Mouse (Mus musculus): Measurements from ENCODE around the gene Eef2k.
"Not testable (repeated sequence)": the region's sequence is repeated elsewhere in the genome, so short reads cannot be mapped to it uniquely, and the experiment has no call there.

Eef2k gene

GRCm38 (mm10) chr7:120883523-120884290 is 41.1 kb downstream of the Eef2k start:
- DNase-seq = no peak

GRCm38 (mm10) chr7:120884746-120885145 is 42.1 kb downstream of the Eef2k start:
- DNase-seq = no peak

- DNase-seq = peak; percentile 32
Observed at GRCm38 (mm10) chr7:120893123-120893522, 50.5 kb downstream of the Eef2k start.

- no peak for DNase-seq
Observed at GRCm38 (mm10) chr7:120897054-120897453, 54.4 kb downstream of the Eef2k start.

GRCm38 (mm10) chr7:120897711-120898335 is 55.2 kb downstream of the Eef2k start:
- DNase-seq = no peak

GRCm38 (mm10) chr7:120900191-120900590 is 57.6 kb downstream of the Eef2k start:
- no peak for DNase-seq

GRCm38 (mm10) chr7:120901701-120902100 is 59.1 kb downstream of the Eef2k start:
- DNase-seq = no peak

- no peak for DNase-seq
Observed at GRCm38 (mm10) chr7:120902931-120903330, 60.3 kb downstream of the Eef2k start.

- not testable (repeated sequence) for DNase-seq
Observed at GRCm38 (mm10) chr7:120910172-120910571, 67.5 kb downstream of the Eef2k start.

GRCm38 (mm10) chr7:120911268-120911667 is 68.6 kb downstream of the Eef2k start:
- not testable (repeated sequence) for DNase-seq

GRCm38 (mm10) chr7:120913332-120913731 is 70.7 kb downstream of the Eef2k start:
- peak; percentile 26 for DNase-seq

GRCm38 (mm10) chr7:120916262-120916875 is 73.7 kb downstream of the Eef2k start:
- peak; percentile 46 for DNase-seq

GRCm38 (mm10) chr7:120917279-120917591 is 74.6 kb downstream of the Eef2k start:
- DNase-seq = no peak

- DNase-seq = peak; percentile 99
Observed at GRCm38 (mm10) chr7:120917592-120918461, 75.2 kb downstream of the Eef2k start, which contains the start of gene Polr3e. Gene Polr3e, plus strand, starts transcription at chr7:120917744.

- DNase-seq = peak; percentile 73
Observed at GRCm38 (mm10) chr7:120918526-120918962, 75.9 kb downstream of the Eef2k start.

GRCm38 (mm10) chr7:120933110-120933509 is 90.5 kb downstream of the Eef2k start:
- DNase-seq = no peak

GRCm38 (mm10) chr7:120933680-120934195 is 91.1 kb downstream of the Eef2k start:
- DNase-seq = peak; percentile 30

- DNase-seq = peak; percentile 69
Observed at GRCm38 (mm10) chr7:120934716-120935115, 92.1 kb downstream of the Eef2k start.

GRCm38 (mm10) chr7:120936522-120936921 is 93.9 kb downstream of the Eef2k start:
- no peak for DNase-seq

GRCm38 (mm10) chr7:120938206-120938605 is 95.6 kb downstream of the Eef2k start:
- DNase-seq = no peak

- DNase-seq = no peak
Observed at GRCm38 (mm10) chr7:120940343-120940742, 97.7 kb downstream of the Eef2k start.

GRCm38 (mm10) chr7:120941214-120941613 is 98.6 kb downstream of the Eef2k start:
- no peak for DNase-seq

GRCm38 (mm10) chr7:120942506-120942905 is 99.9 kb downstream of the Eef2k start:
- no peak for DNase-seq
